In the genomic region with DNA sequence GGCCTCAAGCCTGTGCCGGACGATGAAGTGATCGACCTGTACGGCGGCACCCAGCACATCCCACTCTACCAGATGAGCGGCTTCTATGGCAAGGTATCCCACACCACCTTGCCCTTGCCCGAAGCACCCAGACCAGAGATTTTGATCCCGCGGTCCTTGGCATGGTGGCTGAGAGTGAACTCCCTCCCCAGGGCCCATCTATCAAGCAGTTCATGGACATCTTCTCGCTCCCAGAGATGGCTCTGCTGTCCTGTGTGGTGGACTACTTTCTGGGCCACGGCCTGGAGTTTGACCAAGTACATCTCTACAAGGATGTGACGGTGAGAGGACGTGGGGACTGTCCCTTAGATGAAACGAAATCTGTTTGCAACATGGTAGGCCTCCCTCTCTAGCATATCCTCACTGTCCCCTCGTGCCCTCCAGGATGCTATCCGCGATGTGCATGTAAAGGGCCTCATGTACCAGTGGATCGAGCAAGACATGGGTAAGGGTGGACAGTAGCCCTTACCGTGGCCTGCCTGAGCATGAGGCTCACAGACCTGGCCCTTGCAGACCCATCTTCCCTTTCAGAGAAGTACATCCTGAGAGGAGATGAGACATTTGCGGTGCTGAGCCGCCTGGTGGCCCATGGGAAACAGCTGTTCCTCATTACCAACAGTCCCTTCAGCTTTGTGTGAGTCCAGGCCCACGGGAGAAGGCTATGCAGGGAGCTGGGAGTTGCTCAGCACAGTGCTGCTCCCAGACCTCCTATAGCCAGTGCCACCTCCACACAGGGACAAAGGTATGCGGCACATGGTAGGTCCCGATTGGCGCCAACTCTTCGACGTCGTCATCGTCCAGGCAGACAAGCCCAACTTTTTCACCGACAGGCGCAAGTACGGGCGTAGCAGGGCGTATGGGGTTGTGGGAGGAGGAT, we compare ENCODE assay signal across 18 mouse cellular contexts. TPM values are rescaled to one million over a fixed set of nuclear protein-coding genes. Genes with fewer than 3 reads are reported as not detected.
"Had no signal": no experiment of that assay in that cellular context is flagged by ENCODE, and none has a peak within 500 bp of the region (broad histone marks: within the 10 kb centered on the region; RNA-seq: fewer than 3 reads in every experiment).

No protein-coding gene starts in this region.

- H3K27me3 ChIP-seq: limb, embryonic 13.5 days; liver, embryonic 13.5 days; lung, embryonic 15.5 days; midbrain, embryonic 15.5 days; neural tube, embryonic 12.5 days had no signal

- H3K4me3 ChIP-seq: limb, embryonic 13.5 days; liver, embryonic 13.5 days; lung, embryonic 15.5 days; midbrain, embryonic 15.5 days; neural tube, embryonic 12.5 days had no signal

- DNase-seq: kidney, adult 8-10 months; kidney, postnatal 36 days; layer of hippocampus, adult 9-11 months; liver, embryonic 13.5 days; liver, postnatal 0 days; lung, postnatal 36 days; right cerebral cortex, postnatal 25 days; thymus, adult 2 months; thymus, postnatal 25 days had no signal

- H3K9me3 ChIP-seq: limb, embryonic 13.5 days; liver, embryonic 13.5 days; lung, embryonic 15.5 days; midbrain, embryonic 15.5 days; neural tube, embryonic 12.5 days had no signal

- H3K9ac ChIP-seq: limb, embryonic 13.5 days; liver, embryonic 13.5 days; liver, postnatal 0 days; lung, embryonic 15.5 days; midbrain, embryonic 15.5 days; neural tube, embryonic 12.5 days had no signal

- ATAC-seq: intestine, postnatal 0 days; liver, postnatal 0 days; midbrain, embryonic 15.5 days had no signal

- H3K27ac ChIP-seq: kidney, postnatal 0 days; limb, embryonic 13.5 days; liver, embryonic 13.5 days; lung, embryonic 15.5 days; midbrain, embryonic 15.5 days; neural tube, embryonic 12.5 days; stomach, postnatal 0 days had no signal

- H3K4me2 ChIP-seq: limb, embryonic 13.5 days; liver, embryonic 13.5 days; lung, embryonic 15.5 days; midbrain, embryonic 11.5 days; midbrain, embryonic 15.5 days; neural tube, embryonic 12.5 days had no signal

RNA-seq across cellular contexts. Expression of a gene that starts 4.9 kb away (rescaled TPM):
- total RNA-seq: monocyte, adult 5-6 weeks had no signal

RNA-seq across cellular contexts. Expression of a gene that starts 32.7 kb away (rescaled TPM):
- total RNA-seq: monocyte, adult 5-6 weeks had no signal
